Mouse (Mus musculus) bone marrow macrophage, adult 2 months (primary cell): ENCODE measurements around the gene H1foo.

Experiments
- CTCF ChIP-seq: IDR thresholded peaks from 2 replicates; pipeline ENCODE4 v1.5.1; 2012; ENCODE audit warnings: low read depth, mild to moderate bottlenecking, low read length, moderate library complexity
- POLR2A ChIP-seq: IDR thresholded peaks from 2 replicates; pipeline ENCODE4 v1.6.1; 2012; ENCODE audit warnings: mild to moderate bottlenecking, low read depth, low read length, borderline replicate concordance

DNA sequence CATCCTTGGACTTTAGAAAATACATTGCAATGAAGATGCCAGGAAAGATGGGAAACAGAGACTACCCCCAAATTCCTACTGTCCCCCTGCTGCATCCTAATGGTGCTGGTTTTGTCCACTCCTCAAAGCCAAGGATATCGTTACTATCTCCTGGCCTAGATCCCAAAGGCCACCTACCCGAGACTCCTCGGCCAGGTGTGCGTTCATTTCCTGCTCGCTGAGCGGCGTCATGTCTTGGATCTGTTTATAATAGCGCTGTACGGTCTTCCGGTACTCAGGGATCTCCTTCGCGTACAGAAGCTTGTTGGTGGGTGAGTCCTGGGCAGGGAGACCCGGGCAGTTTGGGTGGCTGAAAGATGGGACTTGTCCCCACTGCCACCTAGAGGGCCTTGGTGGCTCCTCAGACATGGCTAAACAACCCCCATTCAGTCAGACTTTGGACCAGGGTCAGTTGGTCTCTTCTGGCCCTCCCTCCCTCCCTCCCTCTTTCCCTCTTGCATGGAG lies 11.7 kb downstream of the H1foo start:
- TF ChIP-seq CTCF, result no peak; the same call in 1 of the 2 replicates
- TF ChIP-seq POLR2A, result no peak
